Mouse (Mus musculus) liver, adult 2 months (tissue): ENCODE results near the gene Kcnh7. TPM values are rescaled to one million over a fixed set of nuclear protein-coding genes. Genes with fewer than 3 reads are reported as not detected.
A peak's percentile ranks its signal among the peaks of the same experiment; 100 is the strongest.

Experiments
- DNase-seq: peaks from one replicate; pipeline ENCODE4 v3.0.0-alpha.2; 2011; ENCODE audit warnings: low read depth, low spot score; ENCODE audit errors: extremely low read depth
- H3K27ac ChIP-seq: fragments of 200-500 bp; replicated peaks from 2 replicates; pipeline ENCODE4 v1.5.1; 2012; ENCODE audit warnings: low read depth, mild to moderate bottlenecking, control low read depth, inconsistent platforms, low read length; ENCODE audit not compliant: insufficient read depth
- H3K27me3 ChIP-seq: fragments of 200-500 bp; 2 replicates; pipeline ENCODE4 v1.6.1; 2012; ENCODE audit warnings: mild to moderate bottlenecking, moderate library complexity, low read length, inconsistent platforms; ENCODE audit not compliant: control insufficient read depth, insufficient read depth
- H3K36me3 ChIP-seq: fragments of 200-500 bp; 2 replicates; pipeline ENCODE4 v1.6.1; 2012; ENCODE audit warnings: low read length, inconsistent platforms; ENCODE audit not compliant: control insufficient read depth, insufficient read depth
- H3K4me1 ChIP-seq: fragments of 200-500 bp; 2 replicates; pipeline ENCODE4 v1.6.1; 2011; ENCODE audit warnings: low read length; ENCODE audit not compliant: control insufficient read depth, insufficient read depth
- H3K4me3 ChIP-seq: fragments of 200-500 bp; 2 replicates; pipeline ENCODE4 v1.5.1; 2011; ENCODE audit warnings: low read depth, mild to moderate bottlenecking, control low read depth, low read length, moderate library complexity; ENCODE audit not compliant: insufficient read depth
- H3K79me2 ChIP-seq: fragments of 200-500 bp; 2 replicates; pipeline ENCODE4 v1.6.1; 2012; ENCODE audit warnings: inconsistent platforms, mild to moderate bottlenecking, low read length, moderate library complexity; ENCODE audit not compliant: control insufficient read depth, insufficient read depth
- H3K9ac ChIP-seq: fragments of 200-500 bp; 2 replicates; pipeline ENCODE4 v1.6.1; 2012; ENCODE audit warnings: low read depth, mild to moderate bottlenecking, control low read depth, inconsistent platforms, low read length
- CTCF ChIP-seq: fragments of 200-500 bp; IDR thresholded peaks from 2 replicates; pipeline ENCODE4 v1.5.1; 2011; ENCODE audit warnings: low read depth, low read length, control low read depth
- POLR2A ChIP-seq: fragments of 200-500 bp; IDR thresholded peaks from 2 replicates; pipeline ENCODE4 v1.6.1; 2011; ENCODE audit warnings: low read length, control low read depth; ENCODE audit not compliant: insufficient read depth; ENCODE audit errors: extremely low read depth
- WGBS: fragments of 180-500 bp; shearing (Covaris S2); methylation state at CpG from one replicate; pipeline ENCODE4 v1.1.7; 2018; 5-methylcytosine and 5-hydroxymethylcytosine counted together
- polyA plus RNA-seq: library from polyadenylated mRNA; depleted of rRNA; stranded (reverse); fragments of >200 nt; gene quantifications from 2 replicates; pipeline ENCODE4 v1.2.3, GENCODE M21; 2012
- total RNA-seq: library from RNA; depleted of rRNA; stranded (reverse); fragments of >200 nt; gene quantifications from 2 replicates; pipeline ENCODE4 v1.2.3, GENCODE M21; 2014

Kcnh7 gene
- total and polyA plus RNA-seq, 2 experiments = not detected

- H3K9ac ChIP-seq = peak overlapping the region; percentile 27
- WGBS = 21% methylated on average over 6 of the region's 6 CpGs
- peaks cover 5% of the 10 kb centered on the region; the same call in 1 of the 2 replicates for H3K79me2 ChIP-seq
- H3K36me3 ChIP-seq = no peaks in the 10 kb centered on the region
- H3K4me1 ChIP-seq = peaks cover 9% of the 10 kb centered on the region; the same call in 1 of the 2 replicates
- peak overlapping the region; percentile 66 for H3K27ac ChIP-seq
- peak overlapping the region; percentile 78 for H3K4me3 ChIP-seq
- no peaks in the 10 kb centered on the region for H3K27me3 ChIP-seq
- DNase-seq = peak; percentile 31
- no peak for TF ChIP-seq CTCF
- TF ChIP-seq POLR2A = no peak
Observed at GRCm38 (mm10) chr2:62646671-62647289, 537.3 kb downstream of the Kcnh7 start.

- DNase-seq = peak; percentile 90
- Histone ChIP-seq H3K9ac (peak within 1 kb of the TSS; percentile 82), H3K36me3 (no peaks in the 10 kb centered on the region), H3K4me1 (peaks cover 9% of the 10 kb centered on the region; the same call in 1 of the 2 replicates), H3K27me3 (no peaks in the 10 kb centered on the region), H3K4me3 (peak within 1 kb of the TSS; percentile 78), H3K79me2 (peaks cover 5% of the 10 kb centered on the region; the same call in 1 of the 2 replicates), H3K27ac (peak within 1 kb of the TSS; percentile 66)
- peak; percentile 48 for TF ChIP-seq CTCF
- TF ChIP-seq POLR2A = 0 out of 2 replicates have a peak, but pooled peaks have one; percentile 30
- WGBS = under 1% methylated on average over 30 of the region's 30 CpGs
Observed at GRCm38 (mm10) chr2:62646014-62646645, 538.0 kb downstream of the Kcnh7 start, which contains the start of gene Ifih1. Ifih1 (minus strand) TSS chr2:62646255.

GRCm38 (mm10) chr2:62645475-62645874 lies 538.6 kb downstream of the Kcnh7 start:
- Histone ChIP-seq H3K79me2 (peaks cover 5% of the 10 kb centered on the region; the same call in 1 of the 2 replicates), H3K4me3 (peak overlapping the region; percentile 78), H3K9ac (peak overlapping the region; percentile 82), H3K27me3 (no peaks in the 10 kb centered on the region), H3K36me3 (no peaks in the 10 kb centered on the region), H3K27ac (peak overlapping the region; percentile 66), H3K4me1 (peaks cover 9% of the 10 kb centered on the region; the same call in 1 of the 2 replicates)
- no peak for DNase-seq
- WGBS = 12% methylated on average over 12 of the region's 12 CpGs
- no peak for TF ChIP-seq POLR2A
- TF ChIP-seq CTCF = no peak

- Histone ChIP-seq H3K9ac (no peak overlapping the region), H3K36me3 (no peaks in the 10 kb centered on the region), H3K79me2 (peaks cover 5% of the 10 kb centered on the region; the same call in 1 of the 2 replicates), H3K4me3 (peak overlapping the region; percentile 78; the same call in 1 of the 2 replicates), H3K4me1 (peaks cover 9% of the 10 kb centered on the region; the same call in 1 of the 2 replicates), H3K27me3 (no peaks in the 10 kb centered on the region), H3K27ac (no peak overlapping the region)
- TF ChIP-seq CTCF (no peak), POLR2A (no peak)
- DNase-seq = no peak
- 83% methylated on average over 5 of the region's 5 CpGs for WGBS
Observed at GRCm38 (mm10) chr2:62644891-62645290, 539.2 kb downstream of the Kcnh7 start.
